Mouse (Mus musculus) frontal cortex, postnatal 25 days (tissue): Measurements from ENCODE around the gene Gprc6a.

Experiments used
- DNase-seq, 2 experiments: peaks; one replicate each; pipeline ENCODE4 v3.0.0; 2022; ENCODE audit warnings: low spot score in 2 of 2

The Gprc6a gene

GRCm38 (mm10) chr10:51631411-51632136 lies at the start of gene Gprc6a:
Gene Gprc6a, minus strand, starts transcription at chr10:51631461.
- no peak for DNase-seq

- no peak for DNase-seq
Measured at GRCm38 (mm10) chr10:51678251-51678639, 47.0 kb upstream of the Gprc6a start.

GRCm38 (mm10) chr10:51677548-51678250 lies 46.4 kb upstream of the Gprc6a start, which contains the start of gene Rfx6:
Gene Rfx6, plus strand, starts transcription at chr10:51677756.
- DNase-seq, result no peak

GRCm38 (mm10) chr10:51672082-51672779 lies 41.0 kb upstream of the Gprc6a start:
- no peak for DNase-seq

GRCm38 (mm10) chr10:51671583-51671982 lies 40.3 kb upstream of the Gprc6a start:
- DNase-seq, result no peak

- DNase-seq, result no peak
Measured at GRCm38 (mm10) chr10:51669334-51669733, 38.1 kb upstream of the Gprc6a start.

- DNase-seq, result no peak
Measured at GRCm38 (mm10) chr10:51657324-51657723, 26.1 kb upstream of the Gprc6a start.

GRCm38 (mm10) chr10:51649506-51650221 lies 18.4 kb upstream of the Gprc6a start:
- DNase-seq, result no peak

GRCm38 (mm10) chr10:51621193-51621592 lies 10.1 kb downstream of the Gprc6a start:
- no peak for DNase-seq

- DNase-seq, result no peak
Measured at GRCm38 (mm10) chr10:51620126-51620525, 11.1 kb downstream of the Gprc6a start.

- no peak for DNase-seq
Measured at GRCm38 (mm10) chr10:51618538-51618937, 12.7 kb downstream of the Gprc6a start.

- DNase-seq, result no peak
Measured at GRCm38 (mm10) chr10:51614826-51615590, 16.3 kb downstream of the Gprc6a start.

GRCm38 (mm10) chr10:51613421-51613820 lies 17.8 kb downstream of the Gprc6a start:
- no peak for DNase-seq

- no peak for DNase-seq
Measured at GRCm38 (mm10) chr10:51611969-51612682, 19.1 kb downstream of the Gprc6a start.

GRCm38 (mm10) chr10:51609741-51610425 lies 21.4 kb downstream of the Gprc6a start:
- DNase-seq, result no peak

- DNase-seq, result no peak
Measured at GRCm38 (mm10) chr10:51596928-51597635, 34.2 kb downstream of the Gprc6a start.

- DNase-seq, result no peak
Measured at GRCm38 (mm10) chr10:51595001-51595931, 36.0 kb downstream of the Gprc6a start.

GRCm38 (mm10) chr10:51591574-51591973 lies 39.7 kb downstream of the Gprc6a start:
- DNase-seq, result no peak
